Mouse (Mus musculus) kidney, embryonic 16.5 days (tissue): ENCODE measurements at regions not wholly inside any gene's neighbourhood (a gene's known extent, or its start where the extent isn't known, plus 50 kb on each side); places are given as distances from the start of the nearest gene placed in this dataset.
A peak's percentile ranks its signal among the peaks of the same experiment; 100 is the strongest.

Experiments
- ATAC-seq: fragments of 200-750 bp; cut with Nextera tagmentation; 2 replicates; pipeline ENCODE4 v1.8.0; 2017; ENCODE audit warnings: moderate TSS enrichment; ENCODE audit not compliant: low FRiP score, low TSS enrichment
- H3K27ac ChIP-seq: fragments of 300-500 bp; sonication (generic); 2 replicates; pipeline ENCODE4 v1.5.1; 2014; ENCODE audit warnings: low read length
- H3K27me3 ChIP-seq: fragments of 300-500 bp; sonication (generic); 2 replicates; pipeline ENCODE4 v1.6.1; 2014; ENCODE audit warnings: low read length, control low read depth, mixed read lengths; ENCODE audit not compliant: insufficient read depth
- H3K36me3 ChIP-seq: fragments of 300-500 bp; sonication (generic); 2 replicates; pipeline ENCODE4 v1.6.1; 2014; ENCODE audit warnings: low read length, control low read depth, mixed read lengths; ENCODE audit not compliant: insufficient read depth
- H3K4me1 ChIP-seq: fragments of 300-500 bp; sonication (generic); 2 replicates; pipeline ENCODE4 v1.6.1; 2014; ENCODE audit warnings: low read length, control low read depth, mixed read lengths; ENCODE audit not compliant: insufficient read depth
- H3K4me2 ChIP-seq: fragments of 300-500 bp; sonication (generic); replicated peaks from 2 replicates; pipeline ENCODE4 v1.6.1; 2014; ENCODE audit warnings: low read depth, low read length
- H3K4me3 ChIP-seq: fragments of 300-500 bp; sonication (generic); 2 replicates; pipeline ENCODE4 v1.5.1; 2014; ENCODE audit warnings: mild to moderate bottlenecking, low read length
- H3K9ac ChIP-seq: fragments of 300-500 bp; sonication (generic); replicated peaks from 2 replicates; pipeline ENCODE4 v1.6.1; 2014; ENCODE audit warnings: low read length
- H3K9me3 ChIP-seq: fragments of 300-500 bp; sonication (generic); 2 replicates; pipeline ENCODE4 v1.6.1; 2016; ENCODE audit warnings: low read length, control low read depth
- WGBS: fragments of 180-500 bp; shearing (Covaris S2); extraction: QIAGEN DNeasy Blood & Tissue Kit; methylation state at CpG from one replicate; pipeline ENCODE4 v1.1.7; 2014; 5-methylcytosine and 5-hydroxymethylcytosine counted together

DNA sequence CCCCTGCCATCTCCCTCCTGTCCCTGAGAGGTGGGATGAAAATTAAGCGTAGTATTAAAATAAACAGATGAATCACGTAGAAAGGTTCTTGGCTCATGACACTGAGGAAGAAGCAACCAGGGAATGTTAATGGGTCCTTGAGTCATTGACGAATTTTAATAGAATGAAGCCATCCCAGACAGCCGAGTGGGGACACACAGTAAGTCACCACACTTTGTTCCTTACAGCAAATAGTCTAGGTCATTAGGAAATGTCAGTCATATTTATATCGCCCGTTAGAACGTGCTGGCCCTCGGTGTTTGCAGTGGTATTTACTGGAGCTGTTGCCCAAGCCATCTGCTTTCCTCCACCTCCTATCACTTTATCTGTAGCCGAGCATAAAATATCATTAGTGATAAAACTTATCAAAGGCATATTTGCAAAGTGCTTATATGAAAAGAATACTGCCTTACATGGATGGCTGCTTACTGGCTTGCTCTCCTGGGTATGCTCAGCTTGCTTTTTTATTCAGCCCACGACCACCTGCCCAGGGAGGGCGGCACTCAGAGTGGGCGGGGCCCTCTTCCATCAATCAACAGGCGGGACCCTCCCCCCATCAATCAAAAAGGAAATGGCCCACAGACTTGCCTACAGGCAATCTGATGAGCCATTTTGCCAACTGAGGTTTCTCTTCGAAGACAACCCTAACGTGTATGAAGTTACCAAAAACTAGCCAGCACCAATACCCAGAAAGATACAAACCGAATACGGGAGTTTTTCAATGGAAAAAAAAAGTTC lies 110.5 kb upstream of the Rap1b start:
- no peaks in the 10 kb centered on the region for H3K27me3 ChIP-seq
- no peak overlapping the region for H3K4me3 ChIP-seq
- H3K4me2 ChIP-seq: no peak overlapping the region
- H3K36me3 ChIP-seq: no peaks in the 10 kb centered on the region
- WGBS: 77% methylated on average over 17 of the region's 17 CpGs
- H3K27ac ChIP-seq: no peak overlapping the region
- ATAC-seq: no peak
- H3K4me1 ChIP-seq: no peaks in the 10 kb centered on the region
- no peak overlapping the region for H3K9ac ChIP-seq
- no peaks in the 10 kb centered on the region for H3K9me3 ChIP-seq

DNA sequence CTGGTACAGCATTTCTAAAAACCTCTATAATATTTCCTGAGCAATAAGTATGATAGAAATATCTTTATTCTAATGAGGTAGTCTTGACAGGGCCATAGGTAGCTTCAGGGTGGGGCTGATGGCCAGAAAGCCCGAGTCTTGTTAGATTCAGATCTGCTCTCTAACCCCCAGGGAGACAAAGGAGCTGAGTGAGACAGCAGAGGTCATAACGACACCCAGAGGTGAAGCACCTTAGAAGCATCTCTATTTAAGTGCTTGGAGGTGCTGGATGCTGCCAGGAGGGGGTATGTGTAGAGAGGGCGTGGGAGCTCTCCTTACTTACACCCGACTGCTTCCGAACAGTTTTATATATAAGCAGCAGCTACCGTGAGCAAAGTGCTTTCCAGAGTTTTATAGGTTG lies 128.9 kb upstream of the Rap1b start:
- Histone ChIP-seq H3K27ac (no peak overlapping the region), H3K4me1 (no peaks in the 10 kb centered on the region), H3K27me3 (no peaks in the 10 kb centered on the region), H3K9ac (no peak overlapping the region), H3K4me3 (no peak overlapping the region), H3K9me3 (peaks cover 4% of the 10 kb centered on the region; the same call in 1 of the 2 replicates), H3K4me2 (no peak overlapping the region), H3K36me3 (no peaks in the 10 kb centered on the region)
- no peak for ATAC-seq
- 48% methylated on average over 6 of the region's 6 CpGs for WGBS

DNA sequence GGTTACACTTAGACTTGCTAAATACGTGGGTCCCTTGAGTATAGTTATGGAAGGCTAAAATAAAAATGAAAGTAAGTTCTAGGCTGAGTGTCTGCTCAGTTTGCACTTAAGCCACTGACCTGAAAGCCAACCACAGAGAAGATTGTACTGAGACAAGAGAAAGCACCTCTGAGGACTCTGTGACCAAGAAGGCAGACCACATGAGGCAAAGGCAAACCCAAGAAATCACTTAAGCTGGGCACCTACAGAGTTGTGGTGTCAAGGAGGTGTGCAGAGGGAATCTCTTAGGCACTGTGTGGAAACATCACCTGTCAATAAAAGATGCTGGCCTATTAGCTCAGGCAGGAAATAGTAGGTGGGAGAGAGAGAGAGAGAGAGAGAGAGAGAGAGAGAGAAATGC lies 129.6 kb upstream of the Rap1b start:
- Histone ChIP-seq H3K27me3 (no peaks in the 10 kb centered on the region), H3K27ac (no peak overlapping the region), H3K36me3 (no peaks in the 10 kb centered on the region), H3K4me1 (no peaks in the 10 kb centered on the region), H3K4me2 (no peak overlapping the region), H3K4me3 (no peak overlapping the region), H3K9me3 (peaks cover 4% of the 10 kb centered on the region; the same call in 1 of the 2 replicates), H3K9ac (no peak overlapping the region)
- no peak for ATAC-seq
- 87% methylated on average over 1 of the region's 1 CpGs for WGBS

DNA sequence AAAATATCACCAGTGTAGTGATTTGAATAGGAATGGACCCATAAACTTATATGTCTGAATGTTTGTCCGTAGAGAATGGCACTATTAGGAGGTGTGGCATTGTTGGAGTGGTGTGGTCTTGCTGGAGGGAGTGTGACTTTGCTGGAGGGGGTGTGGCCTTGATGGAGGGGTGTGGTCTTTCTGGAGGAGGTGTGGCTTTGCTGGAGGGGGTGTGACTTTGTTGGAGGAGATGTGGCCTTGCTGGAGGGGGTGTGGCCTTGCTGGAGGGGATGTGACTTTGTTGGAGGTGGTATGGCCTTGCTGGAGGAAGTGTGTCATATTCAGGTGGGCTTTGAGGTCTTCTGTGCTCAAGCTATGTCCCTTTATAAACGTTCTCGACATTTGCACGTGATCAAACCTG lies 133.3 kb upstream of the Rap1b start:
- no peak overlapping the region for H3K9ac ChIP-seq
- ATAC-seq: no peak
- H3K36me3 ChIP-seq: no peaks in the 10 kb centered on the region
- WGBS: 87% methylated on average over 4 of the region's 4 CpGs
- no peak overlapping the region for H3K27ac ChIP-seq
- H3K27me3 ChIP-seq: no peaks in the 10 kb centered on the region
- H3K4me2 ChIP-seq: no peak overlapping the region
- H3K9me3 ChIP-seq: peaks cover 4% of the 10 kb centered on the region; the same call in 1 of the 2 replicates
- no peaks in the 10 kb centered on the region for H3K4me1 ChIP-seq
- H3K4me3 ChIP-seq: no peak overlapping the region

DNA sequence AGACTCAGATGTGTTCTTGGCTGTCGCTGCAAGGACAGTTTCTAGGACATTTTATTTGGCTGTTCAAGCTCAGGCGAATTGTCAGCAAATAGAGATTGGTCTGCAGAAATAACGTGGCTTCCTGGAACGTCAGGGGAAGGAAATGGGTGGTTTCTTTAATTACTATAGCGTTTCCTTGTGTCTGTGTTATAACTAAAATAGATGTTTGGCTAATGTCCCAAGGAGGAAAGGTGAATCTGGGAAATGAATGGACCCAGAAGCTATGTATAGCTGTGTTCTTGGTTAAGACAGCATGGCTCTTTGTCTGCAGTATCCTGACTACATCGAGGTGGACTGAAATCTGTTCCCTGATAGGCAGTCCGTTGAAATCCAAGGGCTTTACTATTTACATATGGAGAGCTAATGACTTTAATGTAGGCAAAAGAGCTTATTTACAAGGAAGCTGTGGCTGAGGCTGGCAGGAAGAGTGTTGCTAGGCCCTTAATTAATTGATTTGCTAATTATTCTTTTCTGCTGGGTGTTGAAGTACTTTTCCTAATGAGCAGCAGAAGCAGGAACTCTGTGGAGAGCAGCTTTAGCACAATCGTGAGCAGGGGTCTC lies 136.9 kb upstream of the Rap1b start:
- 0 out of 2 replicates have a peak overlapping the region, but pooled peaks have one; percentile 3 for H3K4me2 ChIP-seq
- 32% methylated on average over 8 of the region's 8 CpGs for WGBS
- no peaks in the 10 kb centered on the region for H3K27me3 ChIP-seq
- peak; percentile 35; the same call in 1 of the 2 replicates for ATAC-seq
- no peaks in the 10 kb centered on the region for H3K36me3 ChIP-seq
- no peak overlapping the region for H3K9ac ChIP-seq
- no peak overlapping the region for H3K4me3 ChIP-seq
- H3K9me3 ChIP-seq: peaks cover 4% of the 10 kb centered on the region; the same call in 1 of the 2 replicates
- H3K4me1 ChIP-seq: no peaks in the 10 kb centered on the region
- peak overlapping the region; percentile 66 for H3K27ac ChIP-seq

DNA sequence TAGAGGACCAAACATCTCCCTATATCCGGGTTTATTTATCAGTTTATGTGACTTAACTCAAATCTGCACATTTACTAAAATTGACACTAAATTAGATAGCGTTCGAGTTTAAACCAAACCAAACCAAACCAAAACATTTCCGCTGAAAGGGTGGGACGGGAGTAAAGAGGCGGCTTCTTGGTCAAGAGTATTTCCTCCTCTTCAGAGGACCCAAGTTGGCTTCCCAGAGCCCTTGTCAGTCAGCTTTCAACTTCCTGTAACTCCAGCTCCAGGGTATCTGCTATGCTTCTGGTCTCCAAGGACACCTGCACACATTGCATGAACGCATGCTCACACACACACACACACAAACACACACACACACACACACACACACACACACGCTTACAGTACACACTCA lies 137.4 kb upstream of the Rap1b start:
- Histone ChIP-seq H3K36me3 (no peaks in the 10 kb centered on the region), H3K9me3 (peaks cover 4% of the 10 kb centered on the region; the same call in 1 of the 2 replicates), H3K27me3 (no peaks in the 10 kb centered on the region), H3K9ac (no peak overlapping the region), H3K27ac (peak overlapping the region; percentile 66), H3K4me2 (no peak overlapping the region), H3K4me3 (no peak overlapping the region), H3K4me1 (no peaks in the 10 kb centered on the region)
- WGBS: 71% methylated on average over 8 of the region's 8 CpGs
- ATAC-seq: no peak

DNA sequence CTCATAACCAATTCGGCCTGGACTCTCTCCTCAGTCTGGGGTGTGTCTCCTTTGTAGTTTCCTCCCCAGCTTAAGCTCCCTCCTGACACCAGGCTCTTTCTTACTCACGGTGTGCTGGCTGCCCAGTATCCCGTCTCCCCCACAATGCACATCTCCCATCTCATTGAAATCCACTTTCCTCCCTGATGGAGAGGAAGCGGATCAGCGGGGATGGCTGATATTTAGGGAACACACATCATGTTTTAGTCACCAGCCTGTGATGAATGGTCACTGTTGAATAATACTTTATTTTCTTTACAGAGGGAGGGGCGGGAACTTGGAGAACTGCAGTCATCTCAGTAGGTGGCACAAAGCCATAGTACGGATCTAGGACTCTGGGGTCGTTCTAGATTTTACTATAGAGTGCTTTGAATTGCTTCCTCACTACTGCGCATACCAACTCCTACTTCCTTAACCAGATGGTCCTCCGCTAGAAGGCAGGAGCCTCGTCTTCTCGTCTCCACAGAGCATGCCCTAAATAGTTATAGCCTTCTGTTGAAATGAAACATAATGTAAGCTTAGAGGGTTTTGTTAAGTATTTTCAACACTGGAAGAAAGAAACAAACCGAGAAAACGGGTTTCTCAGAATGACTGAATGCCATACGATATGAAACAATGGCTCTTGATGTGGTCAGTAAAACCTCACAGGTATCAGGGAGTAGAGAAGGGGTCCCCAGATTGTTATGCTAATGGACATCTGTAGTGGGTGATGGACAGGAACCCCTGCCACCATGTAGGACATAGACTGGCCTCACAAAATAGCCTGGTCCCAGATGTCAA lies 139.2 kb upstream of the Rap1b start:
- Histone ChIP-seq H3K9ac (no peak overlapping the region), H3K36me3 (no peaks in the 10 kb centered on the region), H3K4me3 (no peak overlapping the region), H3K27ac (no peak overlapping the region), H3K27me3 (no peaks in the 10 kb centered on the region), H3K9me3 (no peaks in the 10 kb centered on the region), H3K4me2 (no peak overlapping the region), H3K4me1 (no peaks in the 10 kb centered on the region)
- ATAC-seq: no peak
- 73% methylated on average over 15 of the region's 15 CpGs for WGBS

DNA sequence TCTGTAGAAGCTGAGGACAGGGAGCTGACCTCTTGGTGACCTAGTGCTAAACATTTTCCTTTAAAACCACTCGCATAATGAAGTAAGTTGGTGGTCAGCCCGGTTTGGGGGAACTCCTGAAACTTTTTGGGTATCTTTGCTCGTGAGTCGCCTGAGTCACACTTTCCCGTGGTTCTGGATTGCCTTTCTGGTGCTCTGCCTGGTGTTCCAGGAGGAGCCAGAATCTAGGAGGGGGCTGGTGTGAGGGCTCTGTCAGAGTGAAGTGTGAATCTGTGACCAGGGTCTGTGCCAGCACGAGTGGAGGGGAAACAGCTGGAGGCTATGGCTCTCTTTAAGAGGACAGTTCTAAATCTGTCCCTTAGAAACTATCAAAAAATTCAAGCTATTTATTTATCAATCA lies 141.8 kb upstream of the Rap1b start:
- no peaks in the 10 kb centered on the region for H3K36me3 ChIP-seq
- no peak overlapping the region for H3K9ac ChIP-seq
- no peak overlapping the region for H3K27ac ChIP-seq
- no peak overlapping the region for H3K4me3 ChIP-seq
- no peaks in the 10 kb centered on the region for H3K27me3 ChIP-seq
- WGBS: 52% methylated on average over 6 of the region's 6 CpGs
- H3K4me1 ChIP-seq: no peaks in the 10 kb centered on the region
- H3K9me3 ChIP-seq: no peaks in the 10 kb centered on the region
- ATAC-seq: no peak
- no peak overlapping the region for H3K4me2 ChIP-seq

DNA sequence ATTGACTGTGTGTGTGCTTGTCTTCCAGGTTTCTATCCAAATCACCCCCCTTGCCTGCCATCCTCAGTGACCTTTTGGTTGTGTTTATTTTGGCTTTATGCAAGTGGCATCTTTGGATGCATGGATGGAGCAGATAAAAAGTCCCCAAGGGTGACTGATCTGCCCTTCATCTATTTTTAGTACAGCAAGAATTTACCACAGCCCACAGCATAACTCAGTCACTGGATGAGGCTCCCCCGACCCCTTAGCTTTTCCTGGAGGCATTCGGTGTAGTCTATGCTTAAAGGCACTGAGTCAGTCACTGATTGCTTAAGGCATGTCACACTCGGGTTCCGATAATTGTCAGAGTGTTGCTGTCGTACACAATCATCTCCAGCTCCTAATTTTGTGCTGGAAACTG lies 142.2 kb upstream of the Rap1b start:
- 59% methylated on average over 5 of the region's 5 CpGs for WGBS
- Histone ChIP-seq H3K4me3 (no peak overlapping the region), H3K27me3 (no peaks in the 10 kb centered on the region), H3K36me3 (no peaks in the 10 kb centered on the region), H3K9me3 (no peaks in the 10 kb centered on the region), H3K27ac (no peak overlapping the region), H3K4me1 (no peaks in the 10 kb centered on the region), H3K9ac (no peak overlapping the region), H3K4me2 (no peak overlapping the region)
- ATAC-seq: no peak
